Mouse (Mus musculus) neural tube, embryonic 15.5 days (tissue): Measurements from ENCODE around the gene Rplp0. TPM values are rescaled to one million over a fixed set of nuclear protein-coding genes. Genes with fewer than 3 reads are reported as not detected.

Experiments used
- ATAC-seq: fragments of 200-750 bp; cut with Nextera tagmentation; 2 replicates; pipeline ENCODE4 v1.8.0; 2017; ENCODE audit warnings: mild to moderate bottlenecking, moderate TSS enrichment, moderate library complexity; ENCODE audit not compliant: low FRiP score
- H3K27ac ChIP-seq: fragments of 300-500 bp; sonication (generic); replicated peaks from 2 replicates; pipeline ENCODE4 v1.5.1; 2015; ENCODE audit warnings: mild to moderate bottlenecking, inconsistent platforms
- H3K27me3 ChIP-seq: fragments of 300-500 bp; sonication (generic); replicated peaks from 2 replicates; pipeline ENCODE4 v1.6.1; 2015; ENCODE audit warnings: inconsistent platforms
- H3K36me3 ChIP-seq: fragments of 300-500 bp; sonication (generic); 2 replicates; pipeline ENCODE4 v1.6.1; 2015; ENCODE audit warnings: inconsistent platforms
- H3K4me1 ChIP-seq: fragments of 300-500 bp; sonication (generic); 2 replicates; pipeline ENCODE4 v1.6.1; 2015; ENCODE audit warnings: inconsistent platforms
- H3K4me2 ChIP-seq: fragments of 300-500 bp; sonication (generic); 2 replicates; pipeline ENCODE4 v1.6.1; 2015; ENCODE audit warnings: inconsistent platforms, mild to moderate bottlenecking, moderate library complexity
- H3K4me3 ChIP-seq: fragments of 300-500 bp; sonication (generic); replicated peaks from 2 replicates; pipeline ENCODE4 v1.5.1; 2015; ENCODE audit warnings: mild to moderate bottlenecking, inconsistent platforms
- H3K9ac ChIP-seq: fragments of 300-500 bp; sonication (generic); replicated peaks from 2 replicates; pipeline ENCODE4 v1.6.1; 2015; ENCODE audit warnings: mild to moderate bottlenecking, inconsistent platforms
- H3K9me3 ChIP-seq: fragments of 300-500 bp; sonication (generic); replicated peaks from 2 replicates; pipeline ENCODE4 v1.6.1; 2016; ENCODE audit warnings: inconsistent platforms
- WGBS: fragments of 180-500 bp; shearing (Covaris S2); methylation state at CpG from one replicate; pipeline ENCODE4 v1.1.7; 2015; ENCODE audit warnings: mixed read lengths; 5-methylcytosine and 5-hydroxymethylcytosine counted together
- polyA plus RNA-seq: library from polyadenylated mRNA; unstranded; fragments of >200 nt; fragmentation: Nextera tagmentation; extraction: Ambion mirVana; gene quantifications from 2 replicates; pipeline ENCODE4 v1.2.1, GENCODE M21; 2015

Gene Rplp0
- polyA plus RNA-seq, 1 experiment from 2014 or later, result 785 TPM

DNA sequence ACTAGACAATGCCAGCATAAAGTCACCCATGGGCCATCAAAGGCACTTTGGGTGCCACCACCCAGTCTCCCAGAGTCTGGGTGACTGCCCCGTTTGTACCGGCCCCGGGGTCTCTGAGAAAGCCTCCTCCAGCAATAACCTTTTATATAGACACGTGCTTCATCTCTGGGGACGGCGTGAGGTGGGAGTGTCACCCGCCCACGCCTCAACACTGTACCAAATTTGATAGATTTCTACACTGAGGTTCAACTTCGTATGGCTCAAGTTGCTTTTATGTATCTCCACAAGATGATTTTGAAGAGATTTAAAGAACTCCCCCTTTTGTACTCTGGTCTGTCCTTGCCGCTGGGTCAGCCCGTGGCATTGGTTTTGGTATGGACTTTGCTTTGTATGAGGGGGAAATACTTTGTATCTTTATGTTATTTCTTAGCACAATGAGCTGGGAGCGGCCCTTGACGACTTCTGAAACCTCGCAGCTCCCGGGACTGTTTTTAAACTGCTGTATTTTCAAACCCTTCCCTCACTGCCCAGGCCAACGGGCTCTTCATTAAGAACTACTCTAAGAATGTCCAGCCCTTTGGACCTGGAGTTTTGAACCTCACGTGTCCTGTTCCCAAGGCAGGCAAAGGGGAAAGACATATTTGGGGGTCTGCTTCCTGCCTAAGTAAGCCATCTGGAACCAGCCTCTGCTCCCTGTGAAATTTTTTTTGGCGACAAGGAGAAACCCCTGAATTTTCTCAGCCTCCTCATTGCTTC is 4.6 kb upstream of the Rplp0 start:
- Histone ChIP-seq H3K4me2 (no peak overlapping the region), H3K27me3 (no peaks in the 10 kb centered on the region), H3K9me3 (no peaks in the 10 kb centered on the region), H3K36me3 (peaks cover 32% of the 10 kb centered on the region), H3K4me1 (no peaks in the 10 kb centered on the region; the same call in 1 of the 2 replicates), H3K27ac (no peak overlapping the region), H3K4me3 (no peak overlapping the region), H3K9ac (no peak overlapping the region)
- no peak for ATAC-seq
- WGBS, result 93% methylated on average over 18 of the region's 18 CpGs

GRCm38 (mm10) chr5:115556217-115556616 is 3.0 kb upstream of the Rplp0 start:
- Histone ChIP-seq H3K4me3 (no peak overlapping the region), H3K9ac (no peak overlapping the region), H3K4me1 (peaks cover 13% of the 10 kb centered on the region), H3K9me3 (no peaks in the 10 kb centered on the region), H3K27me3 (no peaks in the 10 kb centered on the region), H3K4me2 (no peak overlapping the region), H3K27ac (no peak overlapping the region), H3K36me3 (peaks cover 38% of the 10 kb centered on the region)
- WGBS, result 6% methylated on average over 8 of the region's 8 CpGs
- no peak for ATAC-seq

- Histone ChIP-seq H3K9ac (no peak overlapping the region), H3K4me3 (no peak overlapping the region), H3K9me3 (no peaks in the 10 kb centered on the region), H3K4me2 (no peak overlapping the region), H3K36me3 (peaks cover 38% of the 10 kb centered on the region), H3K27ac (no peak overlapping the region), H3K4me1 (peaks cover 16% of the 10 kb centered on the region), H3K27me3 (no peaks in the 10 kb centered on the region)
- WGBS, result 94% methylated on average over 14 of the region's 14 CpGs
- ATAC-seq, result no peak
Measured at GRCm38 (mm10) chr5:115558182-115558794, 979 bp upstream of the Rplp0 start.

DNA sequence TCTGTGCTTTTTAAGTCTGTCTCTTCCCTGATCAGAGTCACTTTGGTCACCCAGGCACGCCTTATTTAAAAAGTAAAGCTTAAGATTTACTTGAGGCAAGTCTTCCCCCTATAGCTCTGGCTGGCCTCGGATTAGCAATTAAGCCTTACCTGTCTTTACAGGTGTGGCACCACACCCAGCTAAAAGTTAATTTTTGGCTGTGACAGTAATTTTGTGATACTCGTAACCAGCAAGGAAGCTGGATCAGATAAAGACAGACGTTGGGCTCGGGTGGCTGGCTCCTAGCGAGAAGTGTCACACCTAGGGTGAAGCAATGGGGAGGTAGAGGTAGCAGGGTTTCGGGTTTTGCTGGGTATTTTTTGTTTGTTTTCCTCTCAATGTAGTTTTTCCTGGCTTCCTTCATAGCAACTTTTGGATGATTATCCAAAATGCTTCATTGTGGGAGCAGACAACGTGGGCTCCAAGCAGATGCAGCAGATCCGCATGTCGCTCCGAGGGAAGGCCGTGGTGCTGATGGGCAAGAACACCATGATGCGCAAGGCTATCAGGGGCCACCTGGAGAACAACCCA is 1.2 kb downstream of the Rplp0 start:
- ATAC-seq, result no peak
- peaks cover 29% of the 10 kb centered on the region for H3K4me1 ChIP-seq
- peak overlapping the region; percentile 71 for H3K4me2 ChIP-seq
- H3K36me3 ChIP-seq, result peaks cover 36% of the 10 kb centered on the region
- peak overlapping the region; percentile 76 for H3K4me3 ChIP-seq
- peak overlapping the region; percentile 94 for H3K9ac ChIP-seq
- H3K27ac ChIP-seq, result no peak overlapping the region
- 46% methylated on average over 13 of the region's 13 CpGs for WGBS
- H3K27me3 ChIP-seq, result no peaks in the 10 kb centered on the region
- H3K9me3 ChIP-seq, result no peaks in the 10 kb centered on the region

- H3K9ac ChIP-seq, result peak overlapping the region; percentile 78; the same call in 1 of the 2 replicates
- H3K27me3 ChIP-seq, result no peaks in the 10 kb centered on the region
- no peak for ATAC-seq
- peak overlapping the region; percentile 79 for H3K4me3 ChIP-seq
- 39% methylated on average over 5 of the region's 5 CpGs for WGBS
- H3K9me3 ChIP-seq, result no peaks in the 10 kb centered on the region
- peaks cover 36% of the 10 kb centered on the region for H3K36me3 ChIP-seq
- H3K27ac ChIP-seq, result peak overlapping the region; percentile 78; the same call in 1 of the 2 replicates
- peak overlapping the region; percentile 75 for H3K4me2 ChIP-seq
- peaks cover 58% of the 10 kb centered on the region for H3K4me1 ChIP-seq
Measured at GRCm38 (mm10) chr5:115563771-115564585, 4.7 kb downstream of the Rplp0 start.

DNA sequence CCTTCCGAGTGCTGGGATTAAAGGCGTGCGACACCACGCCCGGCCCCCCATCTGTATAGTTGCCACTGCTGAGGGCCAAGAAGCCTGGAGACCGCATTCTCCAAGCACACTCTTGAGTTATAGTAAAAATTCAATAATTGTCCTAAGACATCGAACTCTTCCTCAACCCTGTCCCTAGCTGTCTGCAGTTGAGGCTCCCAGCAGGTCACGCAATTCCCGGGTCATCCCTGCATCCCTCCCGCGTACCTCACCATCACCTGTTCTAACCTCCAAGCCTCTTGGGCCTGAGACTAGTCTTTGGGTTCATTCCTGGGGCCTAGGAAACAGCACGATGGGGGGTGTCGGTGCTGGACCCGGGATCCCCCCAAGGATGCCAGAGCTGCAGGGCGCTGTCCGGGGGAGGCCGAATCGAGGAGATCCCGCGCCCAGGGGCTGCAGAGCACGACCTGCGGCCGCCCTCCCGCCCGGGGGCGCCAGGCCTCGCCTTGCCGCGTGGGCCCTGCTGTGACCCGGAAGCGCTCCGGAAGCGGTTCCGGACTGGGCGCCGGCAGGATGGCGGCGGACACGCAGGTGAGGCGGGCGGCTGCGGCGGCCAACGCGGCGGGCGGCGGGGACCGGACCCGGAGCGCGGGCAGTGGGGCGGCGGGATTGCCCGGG is 5.6 kb downstream of the Rplp0 start, which contains the start of gene Gcn1l1:
Gene Gcn1l1, plus strand, starts transcription at position 518 of the 657 bp plus-strand sequence.
- Histone ChIP-seq H3K4me3 (peak within 1 kb of the TSS; percentile 79), H3K27ac (peak within 1 kb of the TSS; percentile 78), H3K27me3 (no peaks in the 10 kb centered on the region), H3K4me1 (peaks cover 65% of the 10 kb centered on the region), H3K9me3 (no peaks in the 10 kb centered on the region), H3K9ac (peak within 1 kb of the TSS; percentile 78), H3K4me2 (peak within 1 kb of the TSS; percentile 75), H3K36me3 (peaks cover 36% of the 10 kb centered on the region)
- WGBS, result 3% methylated on average over 55 of the region's 55 CpGs
- peak; percentile 92 for ATAC-seq

DNA sequence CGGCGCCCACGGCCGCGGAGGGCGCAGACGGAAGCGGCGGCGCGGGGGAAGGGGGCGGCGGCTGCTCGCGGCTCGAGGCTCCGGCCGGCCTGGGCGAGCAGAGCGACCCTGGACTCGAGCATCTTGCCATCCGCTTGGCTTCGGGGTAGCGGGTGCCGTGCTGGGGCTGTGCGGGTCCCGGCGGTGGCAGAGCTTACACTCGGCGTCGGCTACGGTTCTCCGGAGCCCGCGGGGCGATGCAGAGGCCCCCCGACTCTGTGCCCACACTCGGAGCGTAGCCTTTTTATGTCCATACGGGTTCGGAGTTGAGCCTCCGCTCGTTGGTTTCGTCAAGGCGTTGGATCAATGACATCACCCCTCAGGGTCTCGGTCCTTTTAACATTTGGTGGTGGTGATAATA is 6.1 kb downstream of the Rplp0 start:
- under 1% methylated on average over 39 of the region's 46 CpGs for WGBS
- Histone ChIP-seq H3K4me3 (peak overlapping the region; percentile 79), H3K9ac (peak overlapping the region; percentile 78), H3K9me3 (no peaks in the 10 kb centered on the region), H3K36me3 (peaks cover 36% of the 10 kb centered on the region), H3K4me2 (peak overlapping the region; percentile 75), H3K27ac (peak overlapping the region; percentile 78), H3K4me1 (peaks cover 60% of the 10 kb centered on the region), H3K27me3 (no peaks in the 10 kb centered on the region)
- peak; percentile 58 for ATAC-seq

GRCm38 (mm10) chr5:115568681-115569080 is 9.4 kb downstream of the Rplp0 start:
- 29% methylated on average over 10 of the region's 10 CpGs for WGBS
- H3K9ac ChIP-seq, result no peak overlapping the region
- no peak overlapping the region for H3K4me3 ChIP-seq
- ATAC-seq, result no peak
- H3K27ac ChIP-seq, result no peak overlapping the region
- H3K9me3 ChIP-seq, result no peaks in the 10 kb centered on the region
- H3K27me3 ChIP-seq, result no peaks in the 10 kb centered on the region
- H3K36me3 ChIP-seq, result peaks cover 22% of the 10 kb centered on the region
- H3K4me2 ChIP-seq, result no peak overlapping the region
- H3K4me1 ChIP-seq, result peaks cover 49% of the 10 kb centered on the region

DNA sequence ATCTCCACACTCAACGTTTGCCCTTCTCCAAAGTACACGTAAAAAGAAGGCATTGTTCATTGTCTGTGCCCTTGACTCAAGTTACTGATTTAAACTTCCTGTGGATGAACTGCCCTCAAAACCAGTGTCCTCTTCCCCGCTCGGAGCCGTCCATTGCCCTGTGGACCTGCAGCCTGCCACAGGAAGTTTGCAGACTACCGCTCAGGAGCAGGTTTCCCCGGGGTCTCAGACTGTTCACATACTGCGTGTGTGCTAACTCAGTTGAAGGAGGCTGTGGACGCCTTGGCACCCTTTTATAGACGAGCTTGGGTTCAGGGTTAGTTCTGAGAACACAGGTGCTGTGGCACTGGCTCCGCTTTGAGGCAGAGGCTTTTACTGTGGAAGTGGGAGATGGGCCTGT is 10.0 kb downstream of the Rplp0 start:
- H3K9ac ChIP-seq, result no peak overlapping the region
- H3K4me3 ChIP-seq, result no peak overlapping the region
- no peaks in the 10 kb centered on the region for H3K27me3 ChIP-seq
- no peaks in the 10 kb centered on the region for H3K9me3 ChIP-seq
- no peak overlapping the region for H3K4me2 ChIP-seq
- peaks cover 23% of the 10 kb centered on the region for H3K36me3 ChIP-seq
- no peak overlapping the region for H3K27ac ChIP-seq
- WGBS, result 79% methylated on average over 11 of the region's 11 CpGs
- H3K4me1 ChIP-seq, result peaks cover 43% of the 10 kb centered on the region
- no peak for ATAC-seq

- Histone ChIP-seq H3K4me1 (peaks cover 38% of the 10 kb centered on the region), H3K27me3 (no peaks in the 10 kb centered on the region), H3K9ac (no peak overlapping the region), H3K36me3 (peaks cover 27% of the 10 kb centered on the region), H3K9me3 (no peaks in the 10 kb centered on the region), H3K4me2 (no peak overlapping the region), H3K4me3 (no peak overlapping the region), H3K27ac (no peak overlapping the region)
- 64% methylated on average over 4 of the region's 4 CpGs for WGBS
- ATAC-seq, result no peak
Measured at GRCm38 (mm10) chr5:115569721-115570120, 10.5 kb downstream of the Rplp0 start.

DNA sequence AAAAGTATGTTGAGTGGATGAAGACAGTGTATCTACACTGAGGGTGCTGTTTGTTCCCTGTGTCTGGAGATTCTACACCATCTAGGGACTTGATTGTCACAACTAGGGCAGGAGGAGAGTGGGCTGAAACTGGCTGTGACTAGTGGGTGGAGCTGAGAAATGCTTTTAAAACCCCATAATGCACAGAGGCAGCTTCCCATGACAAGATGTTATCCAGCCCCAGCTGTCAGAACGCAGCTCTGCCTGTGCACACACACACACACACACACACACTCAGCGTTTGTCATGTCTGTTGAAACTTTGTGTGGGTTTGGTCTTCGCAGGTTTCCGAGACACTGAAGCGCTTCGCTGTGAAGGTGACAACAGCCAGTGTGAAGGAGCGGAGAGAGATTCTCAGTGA is 11.8 kb downstream of the Rplp0 start:
- 98% methylated on average over 7 of the region's 7 CpGs for WGBS
- H3K27ac ChIP-seq, result no peak overlapping the region
- H3K9me3 ChIP-seq, result no peaks in the 10 kb centered on the region
- H3K4me1 ChIP-seq, result peaks cover 30% of the 10 kb centered on the region
- no peak for ATAC-seq
- no peaks in the 10 kb centered on the region for H3K27me3 ChIP-seq
- peaks cover 39% of the 10 kb centered on the region for H3K36me3 ChIP-seq
- H3K4me3 ChIP-seq, result no peak overlapping the region
- H3K9ac ChIP-seq, result no peak overlapping the region
- no peak overlapping the region for H3K4me2 ChIP-seq
